Comparison of ENCODE assay signal across 9 mouse cellular contexts in the genomic region with DNA sequence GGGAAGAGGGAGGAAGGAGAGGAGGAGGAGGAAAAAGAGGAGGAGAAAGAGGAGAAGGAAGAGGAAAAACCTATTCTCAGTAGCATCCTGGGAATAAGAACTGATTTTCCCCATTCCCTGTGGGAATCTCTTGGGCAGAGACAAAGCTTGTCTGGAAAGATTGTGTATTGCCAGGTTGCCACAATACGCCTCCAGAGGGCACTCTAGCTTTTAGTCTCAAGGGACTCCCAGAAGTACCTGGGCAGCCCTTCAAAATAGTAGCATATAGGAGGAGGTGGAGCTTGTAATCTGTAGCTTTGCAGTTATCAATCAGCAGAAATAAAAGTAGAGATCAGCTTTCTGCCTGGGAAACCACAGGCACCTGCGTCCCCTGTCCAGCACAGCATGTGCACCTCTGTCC.
DNase-seq lines count a peak whose midpoint lies in the region; ATAC-seq and TF ChIP-seq lines count a peak whose summit lies in the region.
"Had no signal": no experiment of that assay in that cellular context is flagged by ENCODE, and none has a peak within 500 bp of the region (broad histone marks: within the 10 kb centered on the region; RNA-seq: fewer than 3 reads in every experiment).

No protein-coding gene starts in this region.

- intact Hi-C loops in left cerebral cortex, adult 2 months (cut with DNase I): loop anchor here (2.0 kb wide), 1 partner anchor 298 kb away; a partner anchor contains a TSS
- intact Hi-C loops in left cerebral cortex, postnatal 36 days (cut with DNase I): no loop called here

- ATAC-seq in kidney, postnatal 0 days (replicated peaks; ENCODE audit: low FRiP score, low read depth): no peak

- WGBS in cerebellum, adult 2 months: 45% methylated on average over 2 of the region's 2 CpGs
- WGBS in kidney, postnatal 0 days: 35% methylated on average over 2 of the region's 2 CpGs

- DNase-seq in left cerebral cortex, adult 2 months (ENCODE audit: extremely low spot score in 1 of 2, low spot score in 2 of 2): peak; percentile 20 to 26
- no peak for DNase-seq in left cerebral cortex, postnatal 36 days (ENCODE audit: low spot score in 2 of 2)
- peak; percentile 20 for DNase-seq in WW6 (ENCODE audit: low read depth, low spot score)
- DNase-seq in cerebellum, adult 2 months: peak; percentile 21 to 32
- DNase-seq in kidney, postnatal 0 days (ENCODE audit: low spot score): peak; percentile 79
- peak; percentile 68 for DNase-seq in lung, postnatal 36 days
- DNase-seq in spleen, adult 12 weeks (ENCODE audit: low spot score): no peak

- H3K4me1 ChIP-seq in cerebellum, adult 2 months (ENCODE audit: control insufficient read depth, insufficient read depth, low read length): no peaks in the 10 kb centered on the region
- H3K4me1 ChIP-seq in kidney, postnatal 0 days (replicated peaks; ENCODE audit: insufficient read depth, low read length): no peaks in the 10 kb centered on the region
- H3K4me1 ChIP-seq: embryonic facial prominence, embryonic 13.5 days; limb, embryonic 15.5 days had no signal

- TF ChIP-seq POLR2A in cerebellum, adult 2 months (IDR thresholded peaks at IDR 0.05; ENCODE audit: borderline replicate concordance, insufficient read depth, low read length): no peak

- H3K9me3 ChIP-seq in kidney, postnatal 0 days (replicated peaks; ENCODE audit: low read length): no peaks in the 10 kb centered on the region
- H3K9me3 ChIP-seq: embryonic facial prominence, embryonic 13.5 days; limb, embryonic 15.5 days had no signal

- TF ChIP-seq CTCF in left cerebral cortex, adult 2 months (IDR thresholded peaks at IDR 0.05): peak; percentile 55
- TF ChIP-seq CTCF in cerebellum, adult 2 months (IDR thresholded peaks at IDR 0.05; ENCODE audit: borderline replicate concordance, insufficient read depth, low read depth, low read length): peak; percentile 56; the same call in 1 of the 2 replicates
- peak; percentile 75 for TF ChIP-seq CTCF in kidney, postnatal 0 days (IDR thresholded peaks at IDR 0.05; ENCODE audit: low read depth)

- no peak overlapping the region for H3K27ac ChIP-seq in left cerebral cortex, adult 2 months
- H3K27ac ChIP-seq in cerebellum, adult 2 months (ENCODE audit: insufficient read depth, low read length): no peak overlapping the region
- H3K27ac ChIP-seq in kidney, postnatal 0 days: no peak overlapping the region
- H3K27ac ChIP-seq: embryonic facial prominence, embryonic 13.5 days; limb, embryonic 15.5 days had no signal

- no peak overlapping the region for H3K9ac ChIP-seq in kidney, postnatal 0 days (ENCODE audit: low read depth, low read length)
- H3K9ac ChIP-seq: embryonic facial prominence, embryonic 13.5 days; limb, embryonic 15.5 days had no signal

- H3K4me2 ChIP-seq in kidney, postnatal 0 days (ENCODE audit: low read length): no peak overlapping the region
- H3K4me2 ChIP-seq: embryonic facial prominence, embryonic 13.5 days; limb, embryonic 15.5 days had no signal

- H3K27me3 ChIP-seq in cerebellum, adult 2 months (ENCODE audit: control insufficient read depth, insufficient read depth, low read length): no peaks in the 10 kb centered on the region
- no peaks in the 10 kb centered on the region for H3K27me3 ChIP-seq in kidney, postnatal 0 days (ENCODE audit: insufficient read depth, low read length)
- H3K27me3 ChIP-seq: limb, embryonic 15.5 days had no signal

- no peak overlapping the region for H3K4me3 ChIP-seq in left cerebral cortex, adult 2 months
- H3K4me3 ChIP-seq in cerebellum, adult 2 months (replicated peaks; ENCODE audit: insufficient read depth, low read depth, low read length): no peak overlapping the region
- no peak overlapping the region for H3K4me3 ChIP-seq in kidney, postnatal 0 days (replicated peaks; ENCODE audit: low read depth, low read length)
- H3K4me3 ChIP-seq: embryonic facial prominence, embryonic 13.5 days; limb, embryonic 15.5 days had no signal

- no peaks in the 10 kb centered on the region for H3K36me3 ChIP-seq in kidney, postnatal 0 days (ENCODE audit: insufficient read depth, low read length)
- H3K36me3 ChIP-seq: embryonic facial prominence, embryonic 13.5 days; limb, embryonic 15.5 days had no signal

Comparison
In these comparisons a context has a peak if more than half of its experiments do, and no peak if none do; other contexts are left out.
1. DNase-seq: peak in left cerebral cortex, adult 2 months (2 of 2), WW6 (single experiment), cerebellum, adult 2 months (2 of 2), kidney, postnatal 0 days (single experiment) and lung, postnatal 36 days (single experiment); none in left cerebral cortex, postnatal 36 days (0 of 2) and spleen, adult 12 weeks (single experiment).
2. Peak in every context shown above with its lines, with median percentiles within 50 percentile points of each other: CTCF ChIP-seq.